Mouse (Mus musculus) mouse trophoblast stem cell (cell line): ENCODE results near the gene Slc5a6.
"Not testable (repeated sequence)": the region's sequence is repeated elsewhere in the genome, so short reads cannot be mapped to it uniquely, and the experiment has no call there.

ENCODE experiments used
- in situ Hi-C, 2 experiments: fragments of 300-500 bp; cut with MseI, MboI; formaldehyde crosslinking; loops; 2 replicates in 1 of 2; 3 replicates in 1 of 2; pipeline ENCODE4 v1.15.1; 2025

Slc5a6 gene

GRCm38 (mm10) chr5:31069810-31070209 is 21.1 kb upstream of the Slc5a6 start:
- in situ Hi-C loops, result no loop called here

GRCm38 (mm10) chr5:31055216-31056140 is 6.8 kb upstream of the Slc5a6 start:
- in situ Hi-C loops, result no loop called here

GRCm38 (mm10) chr5:31054261-31055215 is 5.8 kb upstream of the Slc5a6 start, which contains the start of gene Cad:
Cad (plus strand) TSS chr5:31054780.
- in situ Hi-C loops, result no loop called here

- in situ Hi-C loops, result not testable (repeated sequence)
Measured at GRCm38 (mm10) chr5:31053728-31054127, 5.0 kb upstream of the Slc5a6 start.

GRCm38 (mm10) chr5:31050427-31050826 is 1.7 kb upstream of the Slc5a6 start:
- in situ Hi-C loops, result no loop called here

- in situ Hi-C loops, result no loop called here
Measured at GRCm38 (mm10) chr5:31047848-31048762, 619 bp downstream of the Slc5a6 start, which contains the start of gene Atraid. Atraid (plus strand) TSS chr5:31048312.

GRCm38 (mm10) chr5:31047074-31047473 is 1.6 kb downstream of the Slc5a6 start:
- in situ Hi-C loops, result no loop called here

GRCm38 (mm10) chr5:31046416-31046815 is 2.3 kb downstream of the Slc5a6 start:
- in situ Hi-C loops, result no loop called here

GRCm38 (mm10) chr5:31038171-31038845 is 10.4 kb downstream of the Slc5a6 start:
- in situ Hi-C loops, result no loop called here

GRCm38 (mm10) chr5:31036556-31036955 is 12.2 kb downstream of the Slc5a6 start:
- in situ Hi-C loops, result not testable (repeated sequence)

- in situ Hi-C loops, result no loop called here
Measured at GRCm38 (mm10) chr5:31034669-31035068, 14.1 kb downstream of the Slc5a6 start.

- in situ Hi-C loops, result no loop called here
Measured at GRCm38 (mm10) chr5:31031508-31031907, 17.2 kb downstream of the Slc5a6 start.

- in situ Hi-C loops, result no loop called here
Measured at GRCm38 (mm10) chr5:31030926-31031325, 17.8 kb downstream of the Slc5a6 start.

- in situ Hi-C loops, result no loop called here
Measured at GRCm38 (mm10) chr5:31024641-31025040, 24.1 kb downstream of the Slc5a6 start.

- in situ Hi-C loops, result no loop called here
Measured at GRCm38 (mm10) chr5:31023254-31023653, 25.5 kb downstream of the Slc5a6 start.

GRCm38 (mm10) chr5:31022690-31023089 is 26.0 kb downstream of the Slc5a6 start:
- in situ Hi-C loops, result no loop called here

- in situ Hi-C loops, result not testable (repeated sequence)
Measured at GRCm38 (mm10) chr5:31021790-31022189, 26.9 kb downstream of the Slc5a6 start.

GRCm38 (mm10) chr5:31015913-31016312 is 32.8 kb downstream of the Slc5a6 start:
- in situ Hi-C loops, result no loop called here

GRCm38 (mm10) chr5:31012737-31013136 is 36.0 kb downstream of the Slc5a6 start:
- in situ Hi-C loops, result no loop called here

- in situ Hi-C loops, result no loop called here
Measured at GRCm38 (mm10) chr5:31004184-31004583, 44.5 kb downstream of the Slc5a6 start.
